Mouse (Mus musculus): ENCODE data around the gene Cyp27a1. TPM values are rescaled to one million over a fixed set of nuclear protein-coding genes. Genes with fewer than 3 reads are reported as not detected.

Gene Cyp27a1
- polyA plus RNA-seq, 1 experiment from 2014 or later, result 5.4 TPM

- TF ChIP-seq CTCF (IDR thresholded peaks at IDR 0.05) (no peak), EP300 (IDR thresholded peaks at IDR 0.05) (no peak)
- Histone ChIP-seq H3K36me3 (ENCODE audit: insufficient read depth, low read length) (no peaks in the 10 kb centered on the region), H3K9ac (replicated peaks; ENCODE audit: low read depth) (no peak overlapping the region), H3K4me3 (ENCODE audit: low read depth, low read length) (no peak overlapping the region), H3K9me3 (ENCODE audit: low read length) (no peaks in the 10 kb centered on the region), H3K27ac (ENCODE audit: low read length) (no peak overlapping the region), H3K4me2 (replicated peaks; ENCODE audit: low read depth, low read length) (no peak overlapping the region), H3K4me1 (ENCODE audit: insufficient read depth, low read depth, low read length) (no peaks in the 10 kb centered on the region), H3K27me3 (replicated peaks; ENCODE audit: insufficient read depth, low read length) (no peaks in the 10 kb centered on the region)
- ATAC-seq, result no peak
- no peak for DNase-seq (ENCODE audit: low spot score)
- WGBS, result 69% methylated on average over 7 of the region's 7 CpGs
These were observed 27.5 kb downstream of the Cyp27a1 start for GRCm38 (mm10) chr1:74740846-74741245.

DNA sequence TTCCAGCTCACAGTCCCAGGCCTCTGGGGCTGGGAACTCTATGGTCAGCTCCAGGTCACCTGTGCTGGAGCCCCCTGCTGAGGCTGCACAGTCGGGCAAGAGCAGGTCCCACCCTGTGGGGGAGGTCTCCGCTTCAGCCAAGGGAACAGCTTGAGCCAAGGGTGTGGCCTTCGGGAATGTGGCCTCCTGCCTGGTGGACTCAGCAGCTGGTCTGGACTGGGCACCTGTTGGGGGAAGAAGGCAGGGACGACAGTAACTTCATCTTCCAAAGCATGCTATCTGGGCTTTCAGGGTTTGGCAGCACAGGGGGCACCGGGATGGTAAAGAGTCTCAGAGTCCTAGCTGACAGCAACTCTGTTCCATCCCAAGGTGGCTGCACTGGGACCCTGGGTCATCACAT is 34.0 kb downstream of the Cyp27a1 start:
- no peaks in the 10 kb centered on the region for H3K4me1 ChIP-seq (ENCODE audit: insufficient read depth, low read depth, low read length)
- no peaks in the 10 kb centered on the region for H3K36me3 ChIP-seq (ENCODE audit: insufficient read depth, low read length)
- no peak overlapping the region for H3K4me3 ChIP-seq (ENCODE audit: low read depth, low read length)
- H3K9ac ChIP-seq (replicated peaks; ENCODE audit: low read depth), result no peak overlapping the region
- no peak; the same call in 1 of the 2 replicates for ATAC-seq
- H3K9me3 ChIP-seq (ENCODE audit: low read length), result no peaks in the 10 kb centered on the region
- TF ChIP-seq EP300 (IDR thresholded peaks at IDR 0.05), result no peak
- no peak for TF ChIP-seq CTCF (IDR thresholded peaks at IDR 0.05)
- no peak overlapping the region for H3K27ac ChIP-seq (ENCODE audit: low read length)
- no peak overlapping the region for H3K4me2 ChIP-seq (replicated peaks; ENCODE audit: low read depth, low read length)
- peak; percentile 21 for DNase-seq (ENCODE audit: low spot score)
- 49% methylated on average over 5 of the region's 5 CpGs for WGBS
- no peaks in the 10 kb centered on the region for H3K27me3 ChIP-seq (replicated peaks; ENCODE audit: insufficient read depth, low read length)

GRCm38 (mm10) chr1:74748643-74749271 is 35.4 kb downstream of the Cyp27a1 start, which contains the start of gene Prkag3:
Gene Prkag3 (minus strand): TSS chr1:74749221.
- Histone ChIP-seq H3K4me2 (replicated peaks; ENCODE audit: low read depth, low read length) (peak within 1 kb of the TSS; percentile 59), H3K9me3 (ENCODE audit: low read length) (no peaks in the 10 kb centered on the region), H3K4me3 (ENCODE audit: low read depth, low read length) (peak within 1 kb of the TSS; percentile 28; the same call in 1 of the 2 replicates), H3K4me1 (ENCODE audit: insufficient read depth, low read depth, low read length) (no peaks in the 10 kb centered on the region), H3K27ac (ENCODE audit: low read length) (peak within 1 kb of the TSS; percentile 27; the same call in 1 of the 2 replicates), H3K27me3 (replicated peaks; ENCODE audit: insufficient read depth, low read length) (no peaks in the 10 kb centered on the region), H3K9ac (replicated peaks; ENCODE audit: low read depth) (no peak within 1 kb of the TSS; the same call in 1 of the 2 replicates), H3K36me3 (ENCODE audit: insufficient read depth, low read length) (no peaks in the 10 kb centered on the region)
- WGBS, result 8% methylated on average over 30 of the region's 30 CpGs
- ATAC-seq, result peak; percentile 80
- TF ChIP-seq CTCF (IDR thresholded peaks at IDR 0.05) (peak; percentile 68), EP300 (IDR thresholded peaks at IDR 0.05) (no peak)
- DNase-seq (ENCODE audit: low spot score), result peak; percentile 77

GRCm38 (mm10) chr1:74749301-74749700 is 35.9 kb downstream of the Cyp27a1 start:
- no peaks in the 10 kb centered on the region for H3K36me3 ChIP-seq (ENCODE audit: insufficient read depth, low read length)
- H3K9ac ChIP-seq (replicated peaks; ENCODE audit: low read depth), result no peak overlapping the region
- H3K9me3 ChIP-seq (ENCODE audit: low read length), result no peaks in the 10 kb centered on the region
- H3K4me1 ChIP-seq (ENCODE audit: insufficient read depth, low read depth, low read length), result no peaks in the 10 kb centered on the region
- H3K27me3 ChIP-seq (replicated peaks; ENCODE audit: insufficient read depth, low read length), result no peaks in the 10 kb centered on the region
- WGBS, result 28% methylated on average over 7 of the region's 7 CpGs
- peak; percentile 73 for TF ChIP-seq EP300 (IDR thresholded peaks at IDR 0.05)
- no peak for TF ChIP-seq CTCF (IDR thresholded peaks at IDR 0.05)
- peak; percentile 94 for ATAC-seq
- H3K4me2 ChIP-seq (replicated peaks; ENCODE audit: low read depth, low read length), result peak overlapping the region; percentile 59
- peak overlapping the region; percentile 27; the same call in 1 of the 2 replicates for H3K27ac ChIP-seq (ENCODE audit: low read length)
- H3K4me3 ChIP-seq (ENCODE audit: low read depth, low read length), result peak overlapping the region; percentile 28; the same call in 1 of the 2 replicates
- peak; percentile 90 for DNase-seq (ENCODE audit: low spot score)

DNA sequence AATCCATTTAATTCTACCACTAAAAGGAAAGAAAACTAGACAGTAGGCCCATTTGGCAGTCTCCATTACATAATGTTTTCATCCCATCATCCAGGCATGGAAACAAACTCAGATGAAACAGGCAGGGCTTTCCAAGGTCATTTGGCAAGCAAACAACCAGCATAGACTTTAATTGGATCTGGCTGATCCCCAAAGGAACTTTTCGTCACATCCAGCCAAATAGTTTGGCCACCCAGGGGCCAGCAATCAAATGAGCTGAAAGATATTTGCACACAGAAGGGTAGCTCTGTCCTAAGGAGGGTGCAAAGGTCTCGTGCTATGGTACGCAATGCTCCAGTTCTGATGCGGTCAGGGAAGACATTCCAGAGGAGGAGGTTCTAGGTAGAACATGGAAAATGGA is 37.3 kb downstream of the Cyp27a1 start:
- no peaks in the 10 kb centered on the region for H3K9me3 ChIP-seq (ENCODE audit: low read length)
- 77% methylated on average over 4 of the region's 4 CpGs for WGBS
- H3K36me3 ChIP-seq (ENCODE audit: insufficient read depth, low read length), result no peaks in the 10 kb centered on the region
- no peaks in the 10 kb centered on the region for H3K4me1 ChIP-seq (ENCODE audit: insufficient read depth, low read depth, low read length)
- no peak overlapping the region for H3K4me3 ChIP-seq (ENCODE audit: low read depth, low read length)
- no peaks in the 10 kb centered on the region for H3K27me3 ChIP-seq (replicated peaks; ENCODE audit: insufficient read depth, low read length)
- DNase-seq (ENCODE audit: low spot score) (no peak), ATAC-seq (no peak)
- H3K9ac ChIP-seq (replicated peaks; ENCODE audit: low read depth), result no peak overlapping the region
- TF ChIP-seq EP300 (IDR thresholded peaks at IDR 0.05), result no peak
- TF ChIP-seq CTCF (IDR thresholded peaks at IDR 0.05), result no peak
- H3K4me2 ChIP-seq (replicated peaks; ENCODE audit: low read depth, low read length), result no peak overlapping the region
- H3K27ac ChIP-seq (ENCODE audit: low read length), result no peak overlapping the region

DNA sequence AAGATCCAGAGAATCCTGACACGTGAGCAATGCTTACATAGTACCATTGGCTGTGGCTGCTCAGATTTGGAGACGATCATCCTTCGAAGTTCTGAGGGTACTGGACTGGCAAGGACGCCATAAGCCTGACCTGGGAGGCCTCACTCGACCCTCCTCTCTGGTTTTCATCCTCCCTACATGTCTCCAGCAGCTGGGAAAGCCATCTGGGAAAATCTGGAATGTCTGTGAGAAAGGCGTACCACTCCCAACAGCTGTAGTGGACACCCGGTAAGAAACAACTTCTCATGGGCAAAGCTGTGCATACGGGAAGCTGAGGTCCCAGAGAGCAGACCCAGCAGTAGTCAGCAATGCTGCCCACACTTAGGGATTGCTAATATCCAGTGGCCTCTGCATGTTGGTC is 38.8 kb downstream of the Cyp27a1 start:
- no peak overlapping the region for H3K4me2 ChIP-seq (replicated peaks; ENCODE audit: low read depth, low read length)
- DNase-seq (ENCODE audit: low spot score) (no peak), ATAC-seq (no peak)
- no peaks in the 10 kb centered on the region for H3K27me3 ChIP-seq (replicated peaks; ENCODE audit: insufficient read depth, low read length)
- H3K9ac ChIP-seq (replicated peaks; ENCODE audit: low read depth), result no peak overlapping the region
- no peaks in the 10 kb centered on the region for H3K9me3 ChIP-seq (ENCODE audit: low read length)
- H3K27ac ChIP-seq (ENCODE audit: low read length), result no peak overlapping the region
- H3K4me1 ChIP-seq (ENCODE audit: insufficient read depth, low read depth, low read length), result no peaks in the 10 kb centered on the region
- H3K4me3 ChIP-seq (ENCODE audit: low read depth, low read length), result no peak overlapping the region
- no peaks in the 10 kb centered on the region for H3K36me3 ChIP-seq (ENCODE audit: insufficient read depth, low read length)
- 74% methylated on average over 8 of the region's 8 CpGs for WGBS
- TF ChIP-seq EP300 (IDR thresholded peaks at IDR 0.05) (no peak), CTCF (IDR thresholded peaks at IDR 0.05) (no peak)
